Mouse (Mus musculus): ENCODE data around the gene Hcar2.

DNA sequence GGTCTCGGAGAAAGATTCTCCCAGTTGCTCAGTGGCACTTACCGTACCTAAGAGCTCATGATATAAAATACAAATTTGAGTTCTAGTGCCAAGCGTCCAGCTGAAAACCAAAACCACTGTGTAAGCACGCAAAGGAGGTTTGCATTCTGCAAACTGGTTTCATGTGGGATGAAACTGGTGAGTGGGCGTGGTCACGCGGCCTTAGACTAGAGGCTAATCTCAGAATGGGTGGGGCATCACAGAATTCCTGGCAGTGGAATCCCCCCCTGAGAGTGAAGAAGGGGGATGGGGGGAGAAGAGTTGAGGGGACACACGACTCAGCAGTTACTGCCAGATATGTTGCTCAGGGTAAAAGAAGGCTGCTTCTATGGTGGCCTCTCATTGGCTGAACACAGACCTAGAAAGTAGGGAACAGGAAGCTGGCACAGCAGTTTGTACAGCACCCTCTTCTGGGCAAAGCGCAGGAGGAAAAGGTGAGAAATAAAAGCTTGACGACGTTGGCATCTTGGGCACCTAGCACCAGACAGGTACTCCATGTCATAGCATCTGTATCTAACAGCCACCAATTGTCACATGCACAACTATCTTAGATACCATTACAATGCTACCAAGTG is 38.9 kb upstream of the Hcar2 start:
- TF ChIP-seq POLR2A (IDR thresholded peaks at IDR 0.05; ENCODE audit: control insufficient read depth, extremely low read depth, insufficient read depth, low read length, poor library complexity) (no peak), CTCF (IDR thresholded peaks at IDR 0.05; ENCODE audit: borderline replicate concordance, control insufficient read depth, extremely low read depth, insufficient read depth, low read length, poor library complexity) (no peak)
